Mouse (Mus musculus) frontal cortex, postnatal 14 days (tissue): Measurements from ENCODE around the gene Lad1.

ENCODE experiments used
- DNase-seq, 2 experiments: peaks; one replicate each; pipeline ENCODE4 v3.0.0; 2022; ENCODE audit warnings: low spot score in 2 of 2

Lad1 gene

GRCm38 (mm10) chr1:135882385-135883109 lies 64.1 kb downstream of the Lad1 start:
- DNase-seq: peak in 1 of 2 experiments; percentile 67
